Mouse (Mus musculus) gastrocnemius, postnatal 25 days (tissue): Measurements from ENCODE around the gene Ankrd44. TPM values are rescaled to one million over a fixed set of nuclear protein-coding genes. Genes with fewer than 3 reads are reported as not detected.
"Not testable (repeated sequence)": the region's sequence is repeated elsewhere in the genome, so short reads cannot be mapped to it uniquely, and the experiment has no call there.

Experiments
- DNase-seq: peaks from one replicate; pipeline ENCODE4 v3.0.0; 2022
- long read RNA-seq, 2 experiments: library from polyadenylated mRNA; stranded (forward); transcript quantifications; one replicate each; pipeline ENCODE4 v2.0.0; 2021
- total RNA-seq, 2 experiments: library from RNA; stranded (reverse); gene quantifications; 1 replicate in 1 of 2; 2 replicates in 1 of 2; pipeline ENCODE4 v1.2.3; 2021

Gene Ankrd44
- 1 to 10 TPM; 5.3 to 5.5 TPM for total RNA-seq
- long read RNA-seq, experiment 1, partial matches to known transcripts = 1 of 10 reads
- long read RNA-seq, experiment 1, other reads (novel, unspliced or antisense) = 9 of 10 reads
- long read RNA-seq, experiment 2, partial matches to known transcripts = 0 of 4 reads
- long read RNA-seq, experiment 2, other reads (novel, unspliced or antisense) = 4 of 4 reads

- peak; percentile 85 for DNase-seq
Measured at GRCm38 (mm10) chr1:54925971-54926771, at the start of gene Ankrd44. TSS of gene Ankrd44 (minus strand) at chr1:54926387.

GRCm38 (mm10) chr1:54971687-54972404, 45.7 kb upstream of the Ankrd44 start:
- no peak for DNase-seq

GRCm38 (mm10) chr1:54966858-54967257, 40.7 kb upstream of the Ankrd44 start:
- DNase-seq = no peak

GRCm38 (mm10) chr1:54965159-54965995, 39.2 kb upstream of the Ankrd44 start:
- DNase-seq = no peak

GRCm38 (mm10) chr1:54961724-54962123, 35.5 kb upstream of the Ankrd44 start:
- DNase-seq = no peak

- no peak for DNase-seq
Measured at GRCm38 (mm10) chr1:54960613-54961165, 34.5 kb upstream of the Ankrd44 start.

- DNase-seq = no peak
Measured at GRCm38 (mm10) chr1:54958525-54958924, 32.3 kb upstream of the Ankrd44 start.

- not testable (repeated sequence) for DNase-seq
Measured at GRCm38 (mm10) chr1:54956995-54957394, 30.8 kb upstream of the Ankrd44 start.

GRCm38 (mm10) chr1:54954856-54955255, 28.7 kb upstream of the Ankrd44 start:
- no peak for DNase-seq

GRCm38 (mm10) chr1:54944648-54945047, 18.5 kb upstream of the Ankrd44 start:
- DNase-seq = no peak

GRCm38 (mm10) chr1:54935466-54935865, 9.3 kb upstream of the Ankrd44 start:
- no peak for DNase-seq

GRCm38 (mm10) chr1:54934911-54935310, 8.7 kb upstream of the Ankrd44 start:
- no peak for DNase-seq

GRCm38 (mm10) chr1:54933646-54934045, 7.5 kb upstream of the Ankrd44 start:
- no peak for DNase-seq

GRCm38 (mm10) chr1:54932456-54933115, 6.4 kb upstream of the Ankrd44 start:
- no peak for DNase-seq

- DNase-seq = no peak
Measured at GRCm38 (mm10) chr1:54931231-54931630, 5.0 kb upstream of the Ankrd44 start.

- DNase-seq = no peak
Measured at GRCm38 (mm10) chr1:54930670-54931200, 4.5 kb upstream of the Ankrd44 start.

- DNase-seq = no peak
Measured at GRCm38 (mm10) chr1:54925451-54925934, 694 bp downstream of the Ankrd44 start.

- no peak for DNase-seq
Measured at GRCm38 (mm10) chr1:54924760-54925159, 1.4 kb downstream of the Ankrd44 start.

- no peak for DNase-seq
Measured at GRCm38 (mm10) chr1:54924309-54924685, 1.9 kb downstream of the Ankrd44 start.

- no peak for DNase-seq
Measured at GRCm38 (mm10) chr1:54923366-54924308, 2.5 kb downstream of the Ankrd44 start.
